Mouse (Mus musculus): Measurements from ENCODE around the gene Akap1.

Akap1 gene

GRCm38 (mm10) chr11:88782531-88782930, 81.9 kb downstream of the Akap1 start:
- DNase-seq (ENCODE audit: low spot score in 2 of 2), result no peak
